Mouse (Mus musculus) limb, embryonic 13.5 days (tissue): ENCODE measurements around the gene Ppm1m. TPM values are rescaled to one million over a fixed set of nuclear protein-coding genes. Genes with fewer than 3 reads are reported as not detected.
"Not testable (repeated sequence)": the region's sequence is repeated elsewhere in the genome, so short reads cannot be mapped to it uniquely, and the experiment has no call there.

ENCODE experiments used
- ATAC-seq: fragments of 200-750 bp; cut with Nextera tagmentation; 2 replicates; pipeline ENCODE4 v1.8.0; 2017; ENCODE audit warnings: low read depth, moderate number of reproducible peaks, moderate TSS enrichment; ENCODE audit not compliant: low FRiP score
- H3K27ac ChIP-seq: fragments of 300-500 bp; sonication (generic); 2 replicates; pipeline ENCODE4 v1.5.1; 2015; ENCODE audit warnings: inconsistent platforms, mild to moderate bottlenecking, moderate library complexity
- H3K27me3 ChIP-seq: fragments of 300-500 bp; sonication (generic); 2 replicates; pipeline ENCODE4 v1.6.1; 2015; ENCODE audit warnings: mild to moderate bottlenecking, inconsistent platforms
- H3K36me3 ChIP-seq: fragments of 300-500 bp; sonication (generic); 2 replicates; pipeline ENCODE4 v1.6.1; 2015; ENCODE audit warnings: inconsistent platforms, mild to moderate bottlenecking, moderate library complexity
- H3K4me1 ChIP-seq: fragments of 300-500 bp; sonication (generic); 2 replicates; pipeline ENCODE4 v1.6.1; 2015; ENCODE audit warnings: inconsistent platforms
- H3K4me2 ChIP-seq: fragments of 300-500 bp; sonication (generic); replicated peaks from 2 replicates; pipeline ENCODE4 v1.6.1; 2015; ENCODE audit warnings: inconsistent platforms, mild to moderate bottlenecking, moderate library complexity
- H3K4me3 ChIP-seq: fragments of 300-500 bp; sonication (generic); 2 replicates; pipeline ENCODE4 v1.5.1; 2015; ENCODE audit warnings: moderate library complexity, mild to moderate bottlenecking, inconsistent platforms
- H3K9ac ChIP-seq: fragments of 300-500 bp; sonication (generic); 2 replicates; pipeline ENCODE4 v1.6.1; 2015; ENCODE audit warnings: mild to moderate bottlenecking, inconsistent platforms
- H3K9me3 ChIP-seq: fragments of 300-500 bp; sonication (generic); 2 replicates; pipeline ENCODE4 v1.6.1; 2016; ENCODE audit warnings: inconsistent platforms
- WGBS: fragments of 180-500 bp; shearing (Covaris S2); methylation state at CpG from one replicate; pipeline ENCODE4 v1.1.7; 2015; 5-methylcytosine and 5-hydroxymethylcytosine counted together
- polyA plus RNA-seq: library from polyadenylated mRNA; unstranded; fragments of >200 nt; fragmentation: Nextera tagmentation; extraction: Ambion mirVana; gene quantifications from 2 replicates; pipeline ENCODE4 v1.2.1, GENCODE M21; 2015

Ppm1m gene
- polyA plus RNA-seq, 1 experiment from 2014 or later: 57.0 TPM

DNA sequence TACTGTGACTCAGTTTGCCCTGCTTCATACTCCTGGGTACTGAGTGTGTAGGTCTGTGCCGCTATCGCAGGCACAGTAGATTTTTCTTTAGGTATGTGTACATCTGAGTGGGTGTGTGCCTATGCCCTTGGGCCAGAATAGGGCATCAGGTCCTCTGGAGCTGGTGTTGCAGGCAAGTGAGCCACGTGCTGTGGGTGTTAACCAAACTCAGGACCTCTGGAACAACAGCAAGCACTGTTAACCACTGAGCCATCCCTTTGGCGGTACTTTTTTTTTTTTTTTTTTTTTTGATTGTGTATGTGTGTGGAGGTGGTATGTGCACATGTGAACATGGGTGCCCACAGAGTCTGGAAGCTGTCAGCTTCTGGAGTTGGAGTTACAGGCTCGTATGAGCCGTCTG lies 21.7 kb downstream of the Ppm1m start:
- no peak overlapping the region for H3K9ac ChIP-seq
- no peak for ATAC-seq
- WGBS: 77% methylated on average over 6 of the region's 6 CpGs
- H3K4me3 ChIP-seq: no peak overlapping the region
- H3K4me1 ChIP-seq: peaks cover 39% of the 10 kb centered on the region
- no peak overlapping the region for H3K4me2 ChIP-seq
- H3K36me3 ChIP-seq: peaks cover 63% of the 10 kb centered on the region
- no peaks in the 10 kb centered on the region for H3K27me3 ChIP-seq
- no peaks in the 10 kb centered on the region for H3K9me3 ChIP-seq
- no peak overlapping the region for H3K27ac ChIP-seq

DNA sequence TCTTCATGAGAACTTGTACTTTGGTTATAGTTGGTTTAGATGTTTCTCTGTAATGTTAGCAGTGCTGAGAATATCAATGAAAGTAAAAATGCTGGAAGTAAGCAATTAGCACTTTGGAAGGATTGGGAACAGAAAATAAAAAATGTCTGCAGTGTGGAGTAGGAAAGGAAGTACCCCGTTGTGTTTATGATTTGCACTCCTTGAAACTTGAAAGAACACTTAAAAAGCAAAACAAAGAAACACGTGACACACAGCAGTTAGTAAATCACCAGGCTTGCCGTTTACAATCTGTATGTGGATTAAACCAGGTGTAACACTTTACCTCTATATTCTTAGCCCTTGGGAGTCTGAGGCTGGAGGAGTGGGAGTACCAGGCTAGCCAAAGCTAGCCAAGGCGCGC lies 22.8 kb downstream of the Ppm1m start:
- H3K4me2 ChIP-seq: no peak overlapping the region
- no peaks in the 10 kb centered on the region for H3K9me3 ChIP-seq
- no peak overlapping the region for H3K4me3 ChIP-seq
- 33% methylated on average over 5 of the region's 5 CpGs for WGBS
- H3K27ac ChIP-seq: no peak overlapping the region
- no peaks in the 10 kb centered on the region for H3K27me3 ChIP-seq
- H3K36me3 ChIP-seq: peaks cover 53% of the 10 kb centered on the region
- peaks cover 43% of the 10 kb centered on the region for H3K4me1 ChIP-seq
- H3K9ac ChIP-seq: no peak overlapping the region
- no peak for ATAC-seq

DNA sequence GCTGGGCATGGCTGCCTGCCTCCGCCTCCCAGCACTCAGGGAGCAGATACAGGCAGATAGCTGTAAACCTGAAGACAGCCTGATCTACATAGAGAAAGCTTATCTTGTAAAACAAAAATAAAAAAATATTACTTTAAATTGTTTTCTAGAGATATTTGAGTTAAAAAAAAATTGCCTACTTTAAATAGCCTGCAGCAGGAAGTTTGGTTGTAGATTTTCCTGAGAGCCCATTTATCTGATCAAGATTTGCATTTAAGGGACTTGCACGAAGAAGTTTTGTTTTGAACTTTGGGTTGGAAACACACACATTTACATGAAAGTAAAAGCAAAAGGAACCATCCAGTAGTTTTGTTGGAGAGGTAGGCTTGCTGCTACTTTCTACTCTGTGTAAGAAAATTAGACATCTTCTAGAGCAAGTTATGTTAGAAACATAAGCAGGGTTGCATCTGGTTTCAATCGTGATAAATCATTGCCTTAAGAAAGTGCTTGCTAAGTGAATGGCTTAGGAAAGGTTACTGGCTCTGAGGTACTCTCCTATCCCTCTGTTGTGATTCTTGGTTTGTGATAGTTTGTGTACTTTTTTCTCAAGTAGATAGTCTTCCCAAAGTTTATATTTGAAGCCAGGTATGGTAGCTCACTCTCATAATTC lies 23.9 kb downstream of the Ppm1m start:
- H3K4me3 ChIP-seq: no peak overlapping the region
- no peak overlapping the region for H3K9ac ChIP-seq
- no peak overlapping the region for H3K27ac ChIP-seq
- no peak for ATAC-seq
- H3K36me3 ChIP-seq: peaks cover 42% of the 10 kb centered on the region
- H3K9me3 ChIP-seq: no peaks in the 10 kb centered on the region
- peaks cover 43% of the 10 kb centered on the region for H3K4me1 ChIP-seq
- H3K27me3 ChIP-seq: no peaks in the 10 kb centered on the region
- WGBS: 59% methylated on average over 3 of the region's 3 CpGs
- peak overlapping the region; percentile 14; the same call in 1 of the 2 replicates for H3K4me2 ChIP-seq

- Histone ChIP-seq H3K4me2 (peak overlapping the region; percentile 79), H3K27ac (no peak overlapping the region), H3K36me3 (peaks cover 21% of the 10 kb centered on the region), H3K9me3 (no peaks in the 10 kb centered on the region), H3K4me1 (peaks cover 50% of the 10 kb centered on the region), H3K4me3 (peak overlapping the region; percentile 97), H3K27me3 (no peaks in the 10 kb centered on the region), H3K9ac (peak overlapping the region; percentile 50)
- 64% methylated on average over 2 of the region's 2 CpGs for WGBS
- no peak for ATAC-seq
These were observed 26.2 kb downstream of the Ppm1m start for GRCm38 (mm10) chr9:106173363-106173762.

DNA sequence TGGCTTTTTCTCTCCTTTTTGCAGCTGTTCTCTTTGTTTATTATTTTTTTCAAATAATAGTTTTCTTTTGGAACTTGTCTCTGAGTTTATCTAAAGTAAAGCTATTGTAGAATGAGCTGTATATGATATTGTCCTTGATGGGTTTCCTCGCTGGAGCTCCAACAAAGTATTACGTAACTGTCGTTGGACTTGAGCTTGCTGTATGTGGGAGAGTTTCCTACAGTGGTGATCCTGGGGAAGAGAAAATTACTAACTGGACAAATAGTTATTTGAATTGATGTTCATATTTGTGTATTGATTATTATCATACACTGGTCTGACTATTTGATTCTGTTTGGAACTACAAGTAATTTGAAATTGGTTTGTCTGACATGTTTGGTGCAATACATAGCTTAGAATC lies 27.0 kb downstream of the Ppm1m start:
- H3K36me3 ChIP-seq: peaks cover 13% of the 10 kb centered on the region
- peak overlapping the region; percentile 97 for H3K9ac ChIP-seq
- no peaks in the 10 kb centered on the region for H3K27me3 ChIP-seq
- ATAC-seq: no peak
- H3K4me1 ChIP-seq: peaks cover 50% of the 10 kb centered on the region
- H3K9me3 ChIP-seq: no peaks in the 10 kb centered on the region
- H3K4me3 ChIP-seq: peak overlapping the region; percentile 97
- WGBS: 18% methylated on average over 3 of the region's 3 CpGs
- peak overlapping the region; percentile 79 for H3K4me2 ChIP-seq
- H3K27ac ChIP-seq: no peak overlapping the region

- Histone ChIP-seq H3K27me3 (no peaks in the 10 kb centered on the region), H3K9me3 (no peaks in the 10 kb centered on the region), H3K27ac (peak overlapping the region; percentile 96), H3K4me2 (peak overlapping the region; percentile 79), H3K4me3 (peak overlapping the region; percentile 97), H3K9ac (peak overlapping the region; percentile 97), H3K4me1 (peaks cover 47% of the 10 kb centered on the region), H3K36me3 (peaks cover 3% of the 10 kb centered on the region)
- peak; percentile 62 for ATAC-seq
- under 1% methylated on average over 30 of the region's 30 CpGs for WGBS
These were observed 28.0 kb downstream of the Ppm1m start for GRCm38 (mm10) chr9:106171346-106172158.

DNA sequence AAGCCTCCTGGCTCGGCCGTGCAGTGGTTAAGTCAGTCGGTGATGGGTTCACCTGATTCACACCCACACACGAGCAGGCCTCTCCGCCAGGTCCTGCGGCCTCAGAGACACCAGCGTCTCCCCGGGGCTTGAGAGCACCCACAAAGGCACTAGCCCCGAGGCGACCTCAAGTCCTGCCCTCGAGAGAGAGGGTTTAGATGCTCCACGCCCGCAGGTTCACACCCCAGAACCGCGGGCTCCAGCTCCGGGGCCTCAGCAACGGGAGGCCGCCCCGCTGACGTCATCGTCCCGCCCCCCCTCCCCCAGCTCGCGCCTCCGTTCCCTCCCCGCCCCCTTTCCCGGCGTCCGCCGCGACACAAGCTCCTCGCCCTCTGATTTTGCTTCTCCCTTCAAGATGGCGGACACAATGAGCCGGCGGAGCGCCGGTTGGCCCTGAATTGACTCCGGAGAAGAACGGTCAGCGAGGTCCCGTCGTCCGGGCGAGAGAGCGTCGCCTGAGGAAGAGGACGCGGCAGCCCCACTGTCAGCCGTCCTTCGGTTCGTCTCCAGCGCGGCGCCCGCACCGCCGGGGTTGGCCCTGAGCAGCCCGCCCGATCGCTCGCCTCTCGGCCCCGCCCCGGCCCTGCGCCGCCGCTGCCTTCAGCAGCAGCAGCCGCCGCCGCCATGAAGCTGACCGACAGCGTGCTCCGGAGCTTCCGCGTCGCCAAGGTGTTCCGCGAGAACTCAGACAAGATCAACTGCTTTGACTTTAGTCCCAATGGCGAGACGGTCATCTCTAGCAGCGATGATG lies 28.8 kb downstream of the Ppm1m start, which contains the start of gene Wdr82:
Gene Wdr82, plus strand, starts transcription at position 373 of the 790 bp plus-strand sequence.
- Histone ChIP-seq H3K4me2 (peak within 1 kb of the TSS; percentile 79), H3K4me3 (peak within 1 kb of the TSS; percentile 97), H3K9me3 (no peaks in the 10 kb centered on the region), H3K4me1 (peaks cover 39% of the 10 kb centered on the region), H3K27ac (peak within 1 kb of the TSS; percentile 96), H3K27me3 (no peaks in the 10 kb centered on the region), H3K36me3 (no peaks in the 10 kb centered on the region), H3K9ac (peak within 1 kb of the TSS; percentile 97)
- peak; percentile 90 for ATAC-seq
- WGBS: under 1% methylated on average over 75 of the region's 81 CpGs

DNA sequence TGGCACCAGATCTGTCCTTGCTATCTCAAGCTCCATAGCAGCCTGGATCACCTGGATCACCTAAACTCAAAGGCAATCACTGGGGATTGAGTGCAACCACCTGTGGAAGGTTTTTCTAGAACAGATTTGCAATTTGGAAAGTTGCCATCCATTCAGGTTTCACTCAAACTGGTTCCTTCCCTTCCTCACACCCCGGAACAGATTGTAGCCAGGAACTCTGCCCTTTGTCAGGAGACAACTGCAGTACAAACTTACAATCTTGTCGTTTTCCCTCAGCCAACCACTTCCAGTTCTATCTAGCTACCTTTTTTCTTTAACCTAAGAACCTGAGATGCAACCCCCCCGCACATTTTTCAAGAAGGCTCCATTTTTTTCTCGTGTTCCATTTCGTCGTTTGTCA lies 29.6 kb downstream of the Ppm1m start:
- WGBS: 28% methylated on average over 6 of the region's 6 CpGs
- H3K4me2 ChIP-seq: peak overlapping the region; percentile 71
- H3K4me3 ChIP-seq: peak overlapping the region; percentile 97; the same call in 1 of the 2 replicates
- H3K27me3 ChIP-seq: no peaks in the 10 kb centered on the region
- ATAC-seq: no peak
- peak overlapping the region; percentile 76; the same call in 1 of the 2 replicates for H3K27ac ChIP-seq
- H3K9me3 ChIP-seq: no peaks in the 10 kb centered on the region
- H3K9ac ChIP-seq: peak overlapping the region; percentile 97
- H3K4me1 ChIP-seq: peaks cover 30% of the 10 kb centered on the region
- no peaks in the 10 kb centered on the region for H3K36me3 ChIP-seq

GRCm38 (mm10) chr9:106169006-106169405 lies 30.5 kb downstream of the Ppm1m start:
- peaks cover 23% of the 10 kb centered on the region for H3K4me1 ChIP-seq
- not testable (repeated sequence) for H3K36me3 ChIP-seq, H3K9me3 ChIP-seq, H3K27me3 ChIP-seq, H3K4me3 ChIP-seq, ATAC-seq, H3K9ac ChIP-seq, H3K27ac ChIP-seq, H3K4me2 ChIP-seq
- 74% methylated on average over 1 of the region's 1 CpGs for WGBS

GRCm38 (mm10) chr9:106167703-106168102 lies 31.8 kb downstream of the Ppm1m start:
- peaks cover 10% of the 10 kb centered on the region for H3K4me1 ChIP-seq
- H3K36me3 ChIP-seq: no peaks in the 10 kb centered on the region
- ATAC-seq: no peak
- WGBS: 16% methylated on average over 1 of the region's 1 CpGs
- H3K4me3 ChIP-seq: no peak overlapping the region
- no peaks in the 10 kb centered on the region for H3K9me3 ChIP-seq
- H3K27me3 ChIP-seq: no peaks in the 10 kb centered on the region
- H3K9ac ChIP-seq: no peak overlapping the region
- H3K4me2 ChIP-seq: no peak overlapping the region
- H3K27ac ChIP-seq: no peak overlapping the region

GRCm38 (mm10) chr9:106167241-106167640 lies 32.3 kb downstream of the Ppm1m start:
- Histone ChIP-seq H3K9me3 (no peaks in the 10 kb centered on the region), H3K36me3 (no peaks in the 10 kb centered on the region), H3K27me3 (no peaks in the 10 kb centered on the region), H3K4me2 (no peak overlapping the region), H3K4me1 (peaks cover 7% of the 10 kb centered on the region), H3K9ac (no peak overlapping the region), H3K4me3 (no peak overlapping the region), H3K27ac (no peak overlapping the region)
- ATAC-seq: no peak
- WGBS: 67% methylated on average over 3 of the region's 3 CpGs

GRCm38 (mm10) chr9:106166709-106167108 lies 32.8 kb downstream of the Ppm1m start:
- no peak for ATAC-seq
- Histone ChIP-seq H3K4me3 (no peak overlapping the region), H3K9me3 (no peaks in the 10 kb centered on the region), H3K27ac (no peak overlapping the region), H3K4me1 (peaks cover 7% of the 10 kb centered on the region), H3K4me2 (no peak overlapping the region), H3K27me3 (peaks cover under 1% of the 10 kb centered on the region; the same call in 1 of the 2 replicates), H3K36me3 (no peaks in the 10 kb centered on the region), H3K9ac (no peak overlapping the region)
- WGBS: 87% methylated on average over 2 of the region's 2 CpGs
